Mouse (Mus musculus): ENCODE results near the gene Golph3. TPM values are rescaled to one million over a fixed set of nuclear protein-coding genes. Genes with fewer than 3 reads are reported as not detected.
"Not testable (repeated sequence)": the region's sequence is repeated elsewhere in the genome, so short reads cannot be mapped to it uniquely, and the experiment has no call there.

Gene Golph3
- total RNA-seq, 2 experiments from 2014 or later: 65.3 to 70.8 TPM

DNA sequence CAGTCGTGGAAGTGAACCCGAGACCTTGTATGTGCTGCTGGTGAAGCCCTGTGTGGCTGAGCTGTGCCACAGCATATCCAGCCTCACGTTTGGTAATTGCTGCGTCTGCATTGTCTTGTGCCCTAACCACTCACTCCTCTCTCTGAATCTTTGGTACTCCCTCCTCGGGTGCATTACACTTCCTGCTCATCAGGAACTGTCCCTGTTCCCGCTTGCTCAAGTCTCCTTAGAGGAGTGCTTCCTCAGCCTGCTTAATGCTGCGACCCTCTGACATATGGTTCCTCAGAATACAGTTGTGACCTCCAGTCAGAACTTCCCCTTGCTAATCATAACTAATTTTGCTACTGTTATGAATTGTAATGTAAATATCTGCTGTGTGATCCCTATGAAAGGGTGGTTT is 34.7 kb downstream of the Golph3 start:
- no peak for DNase-seq

DNA sequence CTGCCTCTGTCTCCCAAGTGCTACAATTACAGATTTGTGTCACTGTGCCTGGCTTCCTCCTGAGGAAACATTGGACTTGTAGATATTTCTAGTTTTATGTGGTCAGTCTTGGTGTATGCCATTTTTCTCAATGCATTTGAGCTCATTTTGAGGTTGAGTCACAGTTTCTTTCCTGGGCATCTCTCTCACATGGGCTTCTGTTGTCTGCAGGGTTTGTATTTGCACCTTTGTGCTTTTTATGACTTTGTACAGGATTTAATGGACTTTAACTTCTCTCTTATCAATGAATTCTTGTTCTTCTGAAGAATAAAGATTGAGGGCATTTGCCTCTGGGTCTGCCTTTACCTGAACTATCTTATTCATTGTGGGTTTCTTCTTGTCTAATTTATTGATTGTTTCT is 36.2 kb downstream of the Golph3 start:
- no peak for DNase-seq

DNA sequence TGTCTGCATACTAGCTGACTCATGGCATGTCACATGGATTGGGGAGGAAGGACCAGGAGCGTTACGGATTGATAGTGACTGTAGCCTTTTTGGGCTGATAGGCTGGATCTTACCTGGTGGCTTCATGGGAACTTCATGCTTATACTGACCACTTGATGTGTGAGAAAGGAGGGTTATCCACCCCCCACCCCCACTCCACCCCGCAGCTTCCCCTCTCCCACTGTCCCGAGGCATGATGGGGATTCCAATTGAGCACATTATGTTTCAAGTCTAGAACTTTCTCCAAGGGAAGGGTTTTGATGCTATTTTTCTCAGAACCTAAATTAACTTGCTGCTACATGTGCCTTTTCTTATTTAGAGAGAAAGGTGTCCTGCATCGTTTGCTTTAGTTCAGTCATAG is 37.1 kb downstream of the Golph3 start:
- DNase-seq: no peak

DNA sequence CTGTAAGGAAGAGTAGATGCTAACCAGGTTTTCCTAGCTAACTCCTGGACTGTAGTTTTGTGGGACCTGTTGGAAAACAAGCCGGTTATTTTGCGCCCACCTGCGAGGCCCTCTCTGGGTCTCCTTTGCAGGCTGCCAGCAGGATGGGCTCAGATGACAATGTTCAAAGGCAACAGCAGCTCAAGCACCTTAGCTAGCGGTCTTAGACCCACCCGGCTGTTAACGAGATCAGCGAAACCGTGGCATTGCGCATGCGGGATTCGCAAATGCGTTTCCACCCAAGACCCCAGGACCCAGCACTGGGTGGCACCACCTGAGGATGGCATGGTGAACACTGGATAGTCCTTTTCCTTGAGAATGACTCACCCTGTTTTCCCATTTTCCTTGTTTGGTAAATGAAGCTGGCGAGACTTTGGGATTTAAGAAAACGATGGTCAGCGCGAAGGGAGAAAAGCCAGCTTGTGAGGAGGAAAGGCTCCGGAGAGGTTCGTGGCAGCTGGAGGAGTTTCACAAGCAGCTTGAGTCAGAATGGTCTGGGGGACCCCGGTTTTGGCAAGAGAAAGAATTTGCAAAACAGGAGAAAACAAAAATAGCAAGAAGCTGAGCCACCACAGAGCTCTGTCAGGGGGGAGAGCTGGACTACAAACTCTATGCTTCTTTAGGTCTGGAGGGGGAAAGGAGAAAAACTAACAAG is 39.4 kb downstream of the Golph3 start:
- no peak for DNase-seq

DNA sequence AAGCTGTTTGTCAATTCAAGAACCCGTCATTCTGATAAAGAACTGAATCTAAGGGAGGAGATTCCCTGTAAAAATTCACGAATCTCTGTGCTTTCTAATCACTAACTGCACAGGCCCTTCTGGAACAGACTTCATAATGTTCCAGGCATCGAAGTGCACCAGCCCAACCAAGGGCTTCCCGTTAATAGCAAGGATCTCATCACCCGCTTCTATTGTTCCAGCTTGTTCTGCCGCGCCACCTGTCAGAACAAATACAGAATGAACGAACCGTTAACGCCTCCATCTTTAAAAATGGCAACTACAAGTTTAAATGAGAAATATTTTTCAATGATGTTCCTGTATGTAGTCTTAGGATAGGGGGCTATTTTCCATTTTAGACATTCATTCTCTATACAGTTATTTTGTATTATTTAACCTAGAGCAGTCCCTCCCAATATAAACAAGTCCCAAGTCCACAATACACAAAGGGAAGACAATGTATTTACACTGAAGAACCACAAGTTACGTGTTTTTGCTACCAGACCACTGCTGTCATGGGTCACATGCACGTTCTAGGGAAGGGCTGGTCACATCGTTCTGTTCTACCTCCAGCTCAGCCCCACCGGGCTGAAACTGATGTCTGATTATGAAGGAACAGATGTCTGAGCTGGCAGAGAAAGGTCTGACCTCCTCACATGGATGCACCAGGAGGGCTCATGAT is 40.9 kb downstream of the Golph3 start:
- DNase-seq: no peak

DNA sequence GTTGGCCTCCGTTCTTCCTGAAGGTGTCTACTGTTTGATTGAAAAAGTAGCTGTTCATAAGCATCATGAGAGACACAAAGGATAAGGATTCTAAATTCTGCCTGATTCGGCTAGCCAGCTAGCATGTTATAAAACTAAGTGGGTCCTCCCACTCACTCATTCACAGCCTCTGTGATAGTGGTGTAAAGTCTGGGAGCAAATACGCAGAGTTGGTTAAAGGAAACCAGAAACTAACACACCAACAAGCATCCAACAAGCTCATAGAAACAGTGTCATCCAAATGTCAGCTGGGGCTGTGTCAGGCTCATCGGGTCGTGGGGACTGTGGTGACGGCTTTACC is 41.4 kb downstream of the Golph3 start:
- no peak for DNase-seq

DNA sequence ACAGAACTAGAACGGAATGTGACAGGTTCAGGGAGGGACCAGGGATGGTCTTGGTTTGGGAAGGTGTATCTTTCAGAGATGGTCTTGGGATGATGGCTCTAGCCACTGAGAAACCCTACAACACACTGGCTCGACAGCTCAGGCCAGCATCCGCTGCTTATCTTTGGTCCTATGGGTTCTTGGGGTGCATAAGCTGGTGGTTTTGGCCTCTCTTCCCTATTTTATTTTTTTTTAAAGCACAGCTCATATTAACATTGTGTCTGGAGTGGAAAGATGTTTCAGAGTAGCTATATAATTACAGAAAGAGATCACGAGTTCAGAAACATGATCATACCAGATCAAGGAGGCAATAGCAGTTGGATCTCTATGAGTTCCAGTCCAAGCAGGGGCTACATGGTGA is 42.8 kb downstream of the Golph3 start:
- DNase-seq: no peak

DNA sequence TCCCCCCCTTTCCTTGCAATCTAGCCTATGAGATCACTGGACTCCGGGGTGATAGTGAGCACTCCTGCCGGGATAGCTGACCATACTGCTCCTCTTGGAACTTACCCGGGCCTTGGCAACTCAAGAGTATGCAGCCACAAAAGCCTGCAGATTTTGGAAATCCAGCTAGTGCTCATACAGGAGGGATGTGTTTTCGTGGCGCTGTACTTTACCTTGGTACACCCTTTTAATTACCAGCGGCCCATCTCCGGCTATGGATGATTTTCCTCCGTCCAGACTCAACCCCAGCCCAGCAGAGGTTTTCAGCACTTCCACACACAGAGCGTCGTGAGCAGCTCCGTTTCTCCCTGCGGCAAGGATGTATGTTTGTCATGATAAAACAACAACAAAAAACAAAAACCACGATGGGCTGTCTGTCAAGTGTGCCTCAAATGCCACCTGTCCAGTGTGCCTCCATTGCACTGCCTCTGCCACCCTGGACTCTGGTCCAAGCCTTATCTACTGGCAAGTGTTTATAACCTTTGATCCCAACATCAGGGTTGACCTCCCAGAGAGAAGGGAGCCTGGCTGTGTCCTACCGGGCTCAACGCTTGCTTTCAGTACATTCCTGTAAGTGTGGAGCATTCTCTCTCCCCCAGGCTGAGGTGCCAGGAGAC is 44.3 kb downstream of the Golph3 start:
- DNase-seq: no peak

DNA sequence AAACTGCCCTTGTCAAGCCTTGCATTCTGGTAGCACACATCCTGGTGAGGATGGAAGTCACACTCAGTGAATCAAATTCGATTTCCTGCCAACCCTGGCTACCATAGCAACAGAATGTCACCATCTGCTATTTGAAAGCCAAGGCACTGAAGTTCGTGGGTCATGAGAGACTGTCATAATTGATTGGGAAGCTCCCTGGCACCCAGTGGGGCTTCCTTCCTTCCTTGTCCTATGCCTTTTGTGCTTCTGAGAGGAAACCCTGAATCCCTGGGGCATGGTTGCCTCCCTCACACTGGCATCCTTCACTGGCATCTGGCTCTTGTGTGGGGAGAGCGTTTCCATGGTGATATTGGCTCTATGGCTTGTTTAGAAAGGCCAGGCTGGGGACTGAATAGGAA is 44.8 kb downstream of the Golph3 start:
- DNase-seq: no peak

DNA sequence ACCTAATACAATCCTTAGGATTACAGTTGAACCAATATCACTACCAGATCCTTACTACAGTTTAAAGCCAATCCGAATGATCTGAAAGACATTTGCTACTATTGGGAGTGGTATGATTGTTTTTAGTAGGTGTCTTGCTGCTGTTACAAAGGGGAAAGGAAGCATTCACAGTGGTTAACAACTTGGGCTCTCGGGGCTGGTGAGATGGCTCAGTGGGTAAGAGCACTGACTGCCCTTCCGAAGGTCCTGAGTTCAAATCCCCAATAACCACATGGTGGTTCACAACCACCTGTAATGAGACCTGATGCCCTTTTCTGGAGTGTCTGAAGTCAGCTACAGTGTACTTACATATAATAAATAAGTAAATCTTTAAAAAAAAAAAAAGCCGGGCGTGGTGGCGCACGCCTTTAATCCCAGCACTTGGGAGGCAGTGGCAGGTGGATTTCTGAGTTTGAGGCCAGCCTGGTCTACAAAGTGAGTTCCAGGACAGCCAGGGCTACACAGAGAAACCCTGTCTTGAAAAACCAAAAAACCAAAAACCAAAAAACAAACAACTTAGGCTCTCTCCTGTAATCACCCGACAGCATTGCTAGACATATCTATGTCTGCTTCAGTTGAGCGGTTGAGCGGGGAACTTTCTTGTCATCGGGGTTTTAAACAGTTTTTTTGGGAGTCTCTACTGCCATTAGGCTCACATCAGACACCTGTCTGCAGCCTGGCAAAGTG is 45.5 kb downstream of the Golph3 start:
- DNase-seq: not testable (repeated sequence)

DNA sequence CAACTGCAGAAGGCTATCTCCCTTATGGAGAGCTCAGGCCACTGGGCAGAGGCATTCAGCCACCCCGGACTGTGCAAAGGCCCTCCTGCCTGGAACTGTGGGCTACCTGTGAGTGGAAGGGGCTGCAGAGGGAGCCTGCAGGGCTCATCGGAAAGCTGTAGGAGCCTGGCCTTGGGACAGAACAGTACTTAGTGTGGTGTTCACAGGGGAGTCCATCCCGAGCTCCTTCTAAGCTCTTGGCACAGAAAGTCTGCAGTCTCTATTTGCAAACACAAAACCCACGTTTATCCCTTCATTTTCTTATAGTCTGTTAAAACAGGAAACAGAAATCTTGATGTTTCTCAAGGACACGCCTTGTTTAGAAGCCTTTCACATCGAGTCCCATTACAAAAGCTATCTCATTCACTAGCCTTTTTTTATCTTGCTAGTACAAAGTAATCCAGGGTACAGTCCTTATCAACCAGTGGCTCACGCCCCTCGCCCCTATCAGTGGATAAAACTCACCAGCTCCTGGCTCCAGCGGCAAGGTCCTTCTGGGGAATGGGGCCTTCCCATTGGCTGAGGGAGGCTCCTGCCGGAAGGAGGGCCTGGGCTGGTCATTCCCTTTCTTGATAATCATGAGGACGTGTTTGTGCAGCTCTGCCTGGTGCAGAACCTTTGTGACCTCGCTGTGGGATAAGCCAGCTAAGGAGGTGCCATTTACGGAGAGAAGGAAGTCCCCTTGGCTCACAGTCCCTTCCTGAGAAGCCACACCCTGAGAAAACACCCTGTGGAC is 46.2 kb downstream of the Golph3 start:
- no peak for DNase-seq

DNA sequence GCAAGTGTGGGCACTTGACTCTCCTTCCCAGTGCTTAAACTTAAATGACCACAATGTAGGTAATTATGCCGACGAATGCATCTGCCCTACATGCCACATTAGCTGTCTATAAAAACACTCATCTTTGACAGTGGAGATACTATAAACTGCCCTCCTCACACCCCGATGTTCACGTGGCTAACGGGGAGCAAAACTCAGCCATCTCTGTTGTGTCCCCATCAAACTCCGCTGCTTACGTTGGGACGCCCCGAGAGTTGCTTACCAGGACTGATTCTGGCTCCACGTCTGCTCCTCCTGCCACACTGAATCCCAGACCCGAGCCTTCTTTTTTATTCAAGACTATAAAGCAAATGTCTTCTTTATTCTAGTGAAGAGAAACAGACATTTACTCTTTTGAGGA is 47.1 kb downstream of the Golph3 start:
- no peak for DNase-seq

DNA sequence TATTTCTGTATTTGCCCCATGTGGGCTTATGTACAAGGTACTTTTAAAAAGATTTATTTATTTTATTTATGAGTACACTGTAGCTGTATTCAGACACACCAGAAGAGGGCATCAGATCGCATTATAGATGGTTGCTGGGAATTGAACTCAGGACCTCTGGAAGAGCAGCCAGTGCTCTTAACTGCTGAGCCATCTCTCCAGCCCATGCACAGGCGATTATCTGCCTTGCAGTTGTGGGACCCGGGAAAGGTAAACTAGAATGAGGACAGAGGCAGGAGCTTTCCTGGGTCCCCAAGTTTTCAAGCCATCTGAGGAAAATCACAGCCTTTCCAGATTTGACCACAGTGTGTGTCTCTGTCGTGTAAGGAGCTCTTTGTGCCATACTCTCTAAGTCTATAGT is 47.6 kb downstream of the Golph3 start:
- no peak for DNase-seq

DNA sequence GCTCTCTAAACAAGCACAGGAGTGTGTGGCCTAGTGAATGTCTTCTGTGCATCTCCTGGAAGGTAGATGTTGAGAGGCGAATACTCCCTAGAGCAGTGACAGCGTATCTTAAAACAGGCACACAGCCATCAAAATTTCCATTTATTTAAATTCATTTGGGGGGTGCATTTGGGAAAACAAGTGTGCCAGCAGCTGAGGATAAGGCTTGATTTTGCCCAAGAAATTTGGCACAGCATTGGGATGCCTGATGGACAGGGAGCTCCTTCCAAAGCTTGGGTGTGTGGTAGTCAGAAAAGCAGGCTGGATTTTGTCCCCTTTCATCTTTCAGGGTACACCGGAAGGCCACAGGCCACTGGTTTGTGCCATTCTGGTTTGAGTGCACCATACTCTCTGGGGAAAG is 48.8 kb downstream of the Golph3 start:
- no peak for DNase-seq

DNA sequence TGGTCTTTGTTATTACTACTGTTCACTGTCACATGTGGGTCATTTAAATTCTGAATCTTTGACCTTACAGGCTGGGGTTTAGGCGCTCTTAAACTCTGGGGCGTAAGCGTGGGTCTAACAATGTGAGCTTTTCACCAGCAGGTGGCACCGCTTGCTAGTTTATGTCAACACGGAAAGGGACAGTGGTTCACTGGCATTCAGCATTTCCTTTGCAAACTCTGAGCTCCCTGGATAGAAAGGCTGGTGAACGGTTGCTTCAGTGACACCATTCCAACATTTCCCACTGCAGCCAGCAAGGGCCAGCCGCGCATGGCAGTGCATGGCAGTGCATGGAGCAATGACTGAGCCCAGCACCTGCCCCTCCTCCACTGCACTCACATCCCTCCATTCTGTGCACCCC is 49.9 kb downstream of the Golph3 start:
- DNase-seq: peak; percentile 49

DNA sequence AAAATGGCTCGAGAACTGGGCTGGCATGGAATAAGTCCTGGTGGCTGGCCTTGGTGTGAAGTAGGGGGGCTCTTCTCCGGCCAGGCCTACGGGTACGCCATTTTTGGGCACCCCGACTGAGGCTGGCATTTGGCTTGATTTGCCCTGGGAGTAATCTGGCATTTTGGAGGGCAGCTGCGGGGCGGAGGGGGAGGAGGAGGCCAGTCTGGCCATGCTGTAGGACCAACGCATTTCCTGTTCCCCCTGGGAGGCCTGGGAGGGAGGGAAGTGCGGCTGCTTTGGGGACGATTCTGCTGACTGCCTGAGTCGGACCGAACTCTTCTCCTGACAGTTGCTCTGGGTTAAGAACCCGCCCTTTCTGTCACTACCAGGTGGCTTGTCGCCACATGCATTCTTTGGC is 52.2 kb downstream of the Golph3 start:
- DNase-seq: no peak

DNA sequence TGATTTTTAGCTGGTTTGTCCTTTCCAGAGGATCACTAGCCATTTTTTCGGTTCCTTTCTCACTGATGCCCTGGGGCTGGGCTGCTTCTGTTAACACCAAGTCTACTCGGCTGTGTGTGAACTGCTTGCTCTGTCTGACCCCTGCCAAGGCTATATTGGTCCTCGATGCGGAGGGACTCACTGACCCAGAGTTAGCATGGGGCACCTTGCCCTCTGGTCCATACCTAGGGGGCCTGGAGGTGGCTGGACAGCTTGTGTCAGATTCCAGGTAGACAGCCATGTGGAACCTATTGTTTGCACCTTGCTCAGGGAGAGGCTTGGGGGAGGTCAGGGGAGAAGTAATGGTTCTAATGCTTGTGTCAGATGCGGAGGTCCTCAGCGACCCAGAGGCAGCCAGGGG is 52.7 kb downstream of the Golph3 start:
- DNase-seq: no peak

DNA sequence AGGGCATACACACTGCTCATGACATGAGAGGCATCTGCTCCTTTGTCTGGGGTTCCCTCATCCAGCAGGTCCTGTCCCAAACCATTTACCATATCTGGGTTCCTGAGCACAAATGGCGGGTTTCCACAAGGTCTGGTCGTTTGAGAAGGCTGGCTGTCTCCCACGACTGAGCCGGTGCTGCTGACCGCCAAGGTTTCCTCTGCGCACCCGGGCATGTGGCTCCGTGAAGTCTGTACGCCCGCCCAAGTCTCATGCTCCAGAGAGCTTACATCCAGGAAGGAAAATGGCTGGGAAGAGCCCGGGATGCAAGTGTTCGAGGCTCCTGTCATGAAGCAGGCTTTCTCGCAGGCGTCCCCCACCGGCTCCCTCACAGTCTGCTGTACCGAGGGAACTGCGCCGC is 53.7 kb downstream of the Golph3 start:
- no peak for DNase-seq

DNA sequence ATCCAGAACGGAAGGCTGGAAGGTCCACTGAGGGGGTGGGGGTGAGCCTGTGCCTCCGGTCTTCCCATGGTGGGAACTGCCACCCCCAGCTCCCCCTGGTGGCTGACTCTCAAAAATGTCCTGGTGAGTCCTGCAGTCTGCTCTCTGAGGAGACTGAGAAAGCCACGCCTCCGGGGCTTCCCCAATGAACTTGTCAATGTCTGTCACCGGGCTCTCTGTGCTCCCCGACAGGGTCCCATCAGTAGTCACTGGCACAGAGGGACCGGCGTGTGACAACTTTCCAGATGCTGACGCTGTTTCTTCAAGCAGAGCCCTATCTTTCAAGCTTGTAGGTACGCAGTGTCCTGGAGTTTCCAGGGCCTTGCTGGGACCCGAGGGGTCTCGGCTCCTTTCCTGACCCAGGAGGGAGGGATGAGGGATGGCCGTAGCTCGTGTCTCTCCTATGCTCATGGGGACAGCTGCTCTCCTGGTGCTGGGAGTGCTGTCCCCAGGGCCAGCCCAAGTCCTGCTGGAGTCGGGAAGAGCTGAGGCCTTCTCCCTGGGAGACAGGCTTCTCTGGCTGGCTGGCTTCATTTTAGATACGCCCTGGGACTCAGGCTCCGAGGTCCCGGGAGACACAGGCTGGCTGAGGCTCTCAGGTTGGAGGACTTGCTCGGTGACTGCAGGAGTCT is 54.5 kb downstream of the Golph3 start:
- peak; percentile 81 for DNase-seq

DNA sequence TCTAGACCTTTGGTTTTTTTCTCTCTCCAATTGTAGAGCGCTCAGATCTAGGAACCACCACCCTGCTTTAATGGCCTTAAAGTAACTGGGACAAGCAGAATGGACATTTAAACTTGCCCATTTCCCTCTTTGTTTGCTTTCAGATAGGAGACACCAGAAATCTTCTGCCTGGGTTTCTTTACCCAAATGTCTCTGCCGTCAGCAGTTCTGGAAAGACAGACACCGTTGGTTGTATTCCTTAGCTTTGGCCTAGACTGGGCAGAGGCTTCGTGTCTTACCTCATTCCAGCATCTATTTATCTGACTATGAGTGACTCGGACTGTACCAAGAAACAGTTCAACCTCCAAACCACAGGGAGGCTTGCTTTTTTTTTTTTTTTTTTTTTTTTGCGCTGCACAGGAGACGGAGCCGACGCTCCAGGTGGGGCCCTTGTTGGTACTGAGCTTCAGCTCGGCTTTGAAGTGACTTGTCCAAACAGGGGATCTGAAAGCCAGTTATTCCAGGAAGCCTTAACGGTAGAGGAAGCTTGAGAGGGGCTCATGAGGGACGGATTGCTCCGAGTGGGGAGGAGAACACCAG is 55.3 kb downstream of the Golph3 start:
- DNase-seq: no peak

DNA sequence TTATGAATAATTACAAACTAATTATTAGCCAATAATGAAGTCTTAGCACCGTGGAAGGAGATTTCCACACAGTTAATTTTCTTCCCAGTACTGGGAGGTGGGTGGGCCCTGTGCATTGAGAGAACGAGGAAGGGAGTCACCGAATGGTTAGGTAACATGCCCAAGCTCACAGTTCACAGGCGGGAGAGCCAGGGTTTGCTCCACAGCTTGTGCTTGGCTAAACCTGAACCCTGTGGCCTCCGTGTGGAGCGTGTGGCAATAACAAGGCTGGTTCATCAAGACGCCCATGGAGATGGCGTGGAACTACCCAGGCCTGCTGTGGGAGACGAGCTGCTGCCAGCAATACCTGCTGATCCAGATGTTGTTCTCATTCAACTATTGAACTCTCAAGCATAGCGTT is 56.5 kb downstream of the Golph3 start:
- DNase-seq: no peak

Data from gastrocnemius, postnatal 25 days (tissue).